Mouse (Mus musculus) MEL (cell line): ENCODE data around the gene Adcy7. TPM values are rescaled to one million over a fixed set of nuclear protein-coding genes. Genes with fewer than 3 reads are reported as not detected.

Source experiments
- DNase-seq: peaks from one replicate; pipeline ENCODE4 v3.0.0; 2011; ENCODE audit warnings: low read depth, low spot score
- H3K27ac ChIP-seq: 2 replicates; pipeline ENCODE4 v1.5.1; 2012; ENCODE audit warnings: low read depth, mild to moderate bottlenecking, control low read depth, low read length, moderate library complexity; ENCODE audit not compliant: control insufficient read depth
- H3K27me3 ChIP-seq, 2 experiments: fragments of 150-350 bp in 1 of 2; sonication (generic) in 1 of 2; 2 replicates each; pipeline ENCODE4 v1.6.1; 2012; ENCODE audit warnings: low read length in 2 of 2, mild to moderate bottlenecking in 2 of 2, improper control_type of control experiment in 1 of 2, moderate library complexity in 1 of 2; ENCODE audit not compliant: insufficient read depth in 2 of 2, control insufficient read depth in 1 of 2
- H3K36me3 ChIP-seq, 2 experiments: 2 replicates each; pipeline ENCODE4 v1.6.1; 2012 to 2014; ENCODE audit warnings: low read length in 2 of 2, improper control_type of control experiment in 1 of 2, inconsistent platforms in 1 of 2, mild to moderate bottlenecking in 1 of 2; ENCODE audit not compliant: insufficient read depth in 2 of 2, control insufficient read depth in 1 of 2
- H3K4me1 ChIP-seq, 2 experiments: fragments of 150-350 bp in 1 of 2; sonication (generic) in 1 of 2; 2 replicates each; pipeline ENCODE4 v1.6.1; 2012; ENCODE audit warnings: low read length in 2 of 2, improper control_type of control experiment in 1 of 2, mild to moderate bottlenecking in 1 of 2; ENCODE audit not compliant: insufficient read depth in 2 of 2, control insufficient read depth in 1 of 2
- H3K4me3 ChIP-seq, 2 experiments: fragments of 150-350 bp in 1 of 2; sonication (generic) in 1 of 2; 2 replicates each; pipeline ENCODE4 v1.5.1; 2012; ENCODE audit warnings: low read depth in 2 of 2, low read length in 2 of 2, mild to moderate bottlenecking in 2 of 2, moderate library complexity in 2 of 2, control low read depth in 1 of 2, improper control_type of control experiment in 1 of 2; ENCODE audit not compliant: control insufficient read depth in 1 of 2, insufficient read depth in 1 of 2
- H3K79me2 ChIP-seq: 2 replicates; pipeline ENCODE4 v1.6.1; 2012; ENCODE audit warnings: mild to moderate bottlenecking, low read length, moderate library complexity; ENCODE audit not compliant: control insufficient read depth, poor library complexity, insufficient read depth
- H3K9ac ChIP-seq: 2 replicates; pipeline ENCODE4 v1.6.1; 2012; ENCODE audit warnings: low read depth, mild to moderate bottlenecking, control low read depth, low read length, moderate library complexity; ENCODE audit not compliant: control insufficient read depth, poor library complexity, severe bottlenecking
- H3K9me3 ChIP-seq: fragments of 150-350 bp; sonication (generic); replicated peaks from 2 replicates; pipeline ENCODE4 v1.6.1; 2012; ENCODE audit warnings: mild to moderate bottlenecking, low read length, improper control_type of control experiment, moderate library complexity; ENCODE audit not compliant: insufficient read depth
- BHLHE40 ChIP-seq: IDR thresholded peaks from 2 replicates; pipeline ENCODE4 v1.6.1; 2012; ENCODE audit warnings: low read depth, mild to moderate bottlenecking, inconsistent platforms, low read length, improper control_type of control experiment, borderline replicate concordance
- CHD2 ChIP-seq: IDR thresholded peaks from 2 replicates; pipeline ENCODE4 v1.6.1; 2011; ENCODE audit warnings: low read length, improper control_type of control experiment
- CTCF ChIP-seq, 3 experiments: IDR thresholded peaks in 2 of 3; conservative IDR thresholded peaks in 1 of 3; 2 replicates each; pipeline ENCODE4 v1.5.1; 2011 to 2012; ENCODE audit warnings: low read length in 3 of 3, low read depth in 2 of 3, mild to moderate bottlenecking in 2 of 3, improper control_type of control experiment in 1 of 3, inconsistent platforms in 1 of 3, mixed read lengths in 1 of 3, moderate library complexity in 1 of 3; ENCODE audit not compliant: control insufficient read depth in 1 of 3, insufficient read depth in 1 of 3, poor library complexity in 1 of 3, severe bottlenecking in 1 of 3
- EP300 ChIP-seq, 2 experiments: IDR thresholded peaks; 2 replicates each; pipeline ENCODE4 v1.6.1; 2011; ENCODE audit warnings: improper control_type of control experiment in 2 of 2, low read length in 2 of 2, low read depth in 1 of 2, mild to moderate bottlenecking in 1 of 2
- ETS1 ChIP-seq: IDR thresholded peaks from 2 replicates; pipeline ENCODE4 v1.6.1; 2012; ENCODE audit warnings: low read depth, mild to moderate bottlenecking, inconsistent platforms, low read length, improper control_type of control experiment, moderate library complexity
- GABPA ChIP-seq: IDR thresholded peaks from 2 replicates; pipeline ENCODE4 v1.6.1; 2012; ENCODE audit warnings: low read depth, mild to moderate bottlenecking, inconsistent platforms, low read length, improper control_type of control experiment, moderate library complexity
- GATA1 ChIP-seq: IDR thresholded peaks from 2 replicates; pipeline ENCODE4 v1.6.1; 2011; ENCODE audit warnings: low read depth, low read length, improper control_type of control experiment
- HCFC1 ChIP-seq: IDR thresholded peaks from 2 replicates; pipeline ENCODE4 v1.6.1; 2012; ENCODE audit warnings: low read depth, mild to moderate bottlenecking, inconsistent platforms, low read length, improper control_type of control experiment, moderate library complexity
- JUND ChIP-seq: IDR thresholded peaks from 2 replicates; pipeline ENCODE4 v1.6.1; 2011; ENCODE audit warnings: low read depth, mild to moderate bottlenecking, improper control_type of control experiment, low read length
- MAFK ChIP-seq: IDR thresholded peaks from 2 replicates; pipeline ENCODE4 v1.6.1; 2011; ENCODE audit warnings: low read depth, mild to moderate bottlenecking, low read length, improper control_type of control experiment, borderline replicate concordance
- MAZ ChIP-seq: IDR thresholded peaks from 2 replicates; pipeline ENCODE4 v1.6.1; 2012; ENCODE audit warnings: low read depth, mild to moderate bottlenecking, inconsistent platforms, low read length, improper control_type of control experiment
- MXI1 ChIP-seq: IDR thresholded peaks from 2 replicates; pipeline ENCODE4 v1.6.1; 2011; ENCODE audit warnings: mild to moderate bottlenecking, low read depth, low read length, improper control_type of control experiment
- NELFE ChIP-seq: IDR thresholded peaks from 2 replicates; pipeline ENCODE4 v1.6.1; 2011; ENCODE audit warnings: low read depth, low read length, improper control_type of control experiment
- POLR2A ChIP-seq, 2 experiments: IDR thresholded peaks; 2 replicates each; pipeline ENCODE4 v1.6.1; 2011 to 2012; ENCODE audit warnings: low read length in 2 of 2, mild to moderate bottlenecking in 2 of 2, control low read depth in 1 of 2, improper control_type of control experiment in 1 of 2, low read depth in 1 of 2, moderate library complexity in 1 of 2; ENCODE audit not compliant: control insufficient read depth in 1 of 2, insufficient read depth in 1 of 2, poor library complexity in 1 of 2
- POLR2AphosphoS5 ChIP-seq: IDR thresholded peaks from 2 replicates; pipeline ENCODE4 v1.6.1; 2012; ENCODE audit warnings: low read depth, borderline replicate concordance, mild to moderate bottlenecking, inconsistent platforms, low read length, moderate library complexity, mixed read lengths
- RAD21 ChIP-seq: IDR thresholded peaks from 2 replicates; pipeline ENCODE4 v1.6.1; 2011; ENCODE audit warnings: mild to moderate bottlenecking, low read depth, low read length, improper control_type of control experiment
- TAL1 ChIP-seq: IDR thresholded peaks from 2 replicates; pipeline ENCODE4 v1.6.1; 2012; ENCODE audit warnings: mild to moderate bottlenecking, inconsistent platforms, low read length, moderate library complexity, mixed read lengths
- USF1 ChIP-seq: IDR thresholded peaks from 2 replicates; pipeline ENCODE4 v1.6.1; 2014; ENCODE audit warnings: low read depth, mild to moderate bottlenecking, inconsistent platforms, low read length, improper control_type of control experiment, moderate library complexity
- USF2 ChIP-seq, 2 experiments: IDR thresholded peaks; 2 replicates each; pipeline ENCODE4 v1.6.1; 2011 to 2012; ENCODE audit warnings: improper control_type of control experiment in 2 of 2, low read length in 2 of 2, borderline replicate concordance in 1 of 2, inconsistent platforms in 1 of 2, low read depth in 1 of 2, mild to moderate bottlenecking in 1 of 2; ENCODE audit not compliant: insufficient read depth in 1 of 2
- ZNF384 ChIP-seq: IDR thresholded peaks from 2 replicates; pipeline ENCODE4 v1.6.1; 2012; ENCODE audit warnings: low read depth, mild to moderate bottlenecking, inconsistent platforms, low read length, improper control_type of control experiment
- polyA plus RNA-seq, 2 experiments: library from polyadenylated mRNA; stranded (reverse) in 1 of 2; unstranded in 1 of 2; fragments of >175 nt in 1 of 2; fragments of >200 nt in 1 of 2; gene quantifications; 2 replicates each; pipeline versions ENCODE4 v1.2.1 to v1.2.4; 2012; ENCODE audit warnings: low replicate concordance in 2 of 2, low read depth in 1 of 2; ENCODE audit not compliant: insufficient read length in 2 of 2, insufficient read depth in 1 of 2, missing spikeins in 1 of 2
- total RNA-seq: library from RNA; depleted of rRNA; stranded (reverse); fragments of 300-350 nt; gene quantifications from 2 replicates; pipeline ENCODE4 v1.2.3, GENCODE M21; 2012

The Adcy7 gene
- total and polyA plus RNA-seq, 3 experiments = 62.9 to 83.7 TPM; not detected in 1

DNA sequence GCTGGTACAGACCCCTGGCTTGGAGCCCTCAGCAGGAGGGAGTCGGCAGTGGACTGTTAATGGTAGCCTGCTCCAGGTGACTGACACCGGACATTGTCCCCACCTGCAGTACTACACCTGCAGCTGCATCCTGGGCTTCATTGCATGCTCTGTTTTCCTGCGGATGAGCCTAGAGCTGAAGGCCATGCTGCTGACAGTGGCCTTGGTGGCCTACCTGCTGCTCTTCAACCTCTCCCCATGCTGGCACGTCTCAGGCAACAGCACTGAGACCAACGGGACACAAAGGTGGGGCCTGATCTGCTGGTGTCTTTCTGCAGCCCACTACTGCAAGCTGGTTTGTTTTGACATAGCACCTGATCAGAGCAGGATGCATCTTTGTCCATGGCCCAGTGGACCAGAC is 51.3 kb downstream of the Adcy7 start:
- Histone ChIP-seq H3K79me2 (no peaks in the 10 kb centered on the region), H3K4me3 (no peak overlapping the region), H3K4me1 (no peaks in the 10 kb centered on the region), H3K36me3 (peaks cover 0 to 8% of the 10 kb centered on the region in 2 experiments; a peak in 1 of 4 replicates), H3K27me3 (no peaks in the 10 kb centered on the region), H3K9ac (no peak overlapping the region), H3K27ac (no peak overlapping the region), H3K9me3 (no peaks in the 10 kb centered on the region)
- DNase-seq = no peak
- TF ChIP-seq EP300 (IDR thresholded peaks at IDR 0.05; ENCODE audit: low read depth in 1 of 2, low read length in 2 of 2) (no peak), USF2 (IDR thresholded peaks at IDR 0.05; ENCODE audit: borderline replicate concordance in 1 of 2, insufficient read depth in 1 of 2, low read depth in 1 of 2, low read length in 2 of 2) (no peak), NELFE (no peak), MXI1 (no peak), BHLHE40 (no peak), HCFC1 (no peak), ETS1 (no peak), POLR2A (IDR thresholded peaks at IDR 0.05; ENCODE audit: control insufficient read depth in 1 of 2, insufficient read depth in 1 of 2, low read depth in 1 of 2, low read length in 2 of 2, poor library complexity in 1 of 2) (no peak), MAZ (no peak), CHD2 (no peak), TAL1 (no peak), USF1 (no peak), POLR2AphosphoS5 (no peak), GABPA (no peak), MAFK (no peak), GATA1 (no peak), CTCF (IDR thresholded peaks at IDR 0.05 in 2 of 3, conservative IDR thresholded peaks at IDR 0.05 in 1 of 3; ENCODE audit: control insufficient read depth in 1 of 3, insufficient read depth in 1 of 3, low read depth in 2 of 3, low read length in 3 of 3, poor library complexity in 1 of 3, severe bottlenecking in 1 of 3) (no peak)

- peaks cover 0 to 9% of the 10 kb centered on the region in 2 experiments; a peak in 2 of 4 replicates for H3K36me3 ChIP-seq
- H3K9ac ChIP-seq = no peak overlapping the region
- H3K9me3 ChIP-seq = no peaks in the 10 kb centered on the region
- DNase-seq = no peak
- H3K4me1 ChIP-seq = no peaks in the 10 kb centered on the region
- no peak overlapping the region for H3K27ac ChIP-seq
- TF ChIP-seq ZNF384 (no peak), RAD21 (no peak), JUND (no peak), USF2 (IDR thresholded peaks at IDR 0.05; ENCODE audit: borderline replicate concordance in 1 of 2, insufficient read depth in 1 of 2, low read depth in 1 of 2, low read length in 2 of 2) (no peak)
- no peaks in the 10 kb centered on the region for H3K27me3 ChIP-seq
- H3K4me3 ChIP-seq = no peak overlapping the region
- H3K79me2 ChIP-seq = no peaks in the 10 kb centered on the region
These were observed 52.6 kb downstream of the Adcy7 start for GRCm38 (mm10) chr8:88324760-88325159.
